ENCODE assay signal across 8 mouse cellular contexts in the genomic region with DNA sequence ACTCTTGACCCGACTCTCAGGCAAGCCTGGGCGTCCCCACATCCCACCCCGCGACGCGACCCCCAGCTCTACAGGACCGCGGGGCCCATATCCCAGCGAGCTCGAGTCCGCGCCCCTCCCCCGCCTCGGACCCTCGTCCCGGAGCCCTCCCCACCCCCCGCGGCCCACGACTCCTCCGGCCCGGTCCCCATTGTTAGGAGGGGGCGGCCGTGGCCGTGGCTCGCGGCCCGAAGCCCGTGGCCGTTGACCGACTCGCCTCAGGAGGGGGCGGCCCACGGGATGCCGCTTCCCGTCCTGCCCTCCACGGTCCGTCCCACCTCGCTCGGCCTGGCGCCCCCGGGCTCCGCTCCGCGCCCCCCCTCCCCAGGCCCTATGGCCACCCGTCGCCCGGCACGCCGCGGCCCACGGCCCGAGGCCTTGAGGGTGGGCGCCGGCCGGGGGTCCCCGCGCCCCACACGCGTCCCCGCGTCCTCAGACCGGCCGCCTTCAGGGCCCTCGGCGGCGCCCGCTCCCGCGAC. TPM values are rescaled to one million over a fixed set of nuclear protein-coding genes. Genes with fewer than 3 reads are reported as not detected.
A peak's percentile ranks its signal among the peaks of the same experiment; 100 is the strongest.
DNase-seq lines count a peak whose midpoint lies in the region; ATAC-seq and TF ChIP-seq lines count a peak whose summit lies in the region.

A gene (minus strand): TSS at position 111 of the 518 bp plus-strand sequence.

- no peak for TF ChIP-seq CTCF in brain, embryonic 14.5 days (IDR thresholded peaks at IDR 0.05; ENCODE audit: borderline replicate concordance, extremely low read depth, insufficient read depth, insufficient read length)

- no peak within 1 kb of the TSS for H3K27ac ChIP-seq in forebrain, embryonic 11.5 days (ENCODE audit: low read depth, low read length)

- H3K4me1 ChIP-seq in forebrain, embryonic 11.5 days (replicated peaks; ENCODE audit: control insufficient read depth, insufficient read depth, low read length), result no peaks in the 10 kb centered on the region; the same call in 1 of the 2 replicates

- H3K36me3 ChIP-seq in forebrain, embryonic 11.5 days (ENCODE audit: control insufficient read depth, insufficient read depth, low read length), result no peaks in the 10 kb centered on the region

- H3K9me3 ChIP-seq in forebrain, embryonic 11.5 days (ENCODE audit: control insufficient read depth, low read length), result no peaks in the 10 kb centered on the region

- H3K9ac ChIP-seq in forebrain, embryonic 11.5 days (ENCODE audit: low read length), result peak within 1 kb of the TSS; percentile 96

- intact Hi-C loops in heart, postnatal 36 days (cut with DNase I), result no loop called here
- intact Hi-C loops in left cerebral cortex, postnatal 36 days (cut with DNase I), result no loop called here

- H3K4me3 ChIP-seq in forebrain, embryonic 11.5 days (ENCODE audit: low read depth, low read length), result peak within 1 kb of the TSS; percentile 99

- WGBS in forebrain, embryonic 11.5 days, result under 1% methylated on average over 60 of the region's 69 CpGs

- no peaks in the 10 kb centered on the region for H3K27me3 ChIP-seq in forebrain, embryonic 11.5 days (ENCODE audit: control insufficient read depth, insufficient read depth, low read length)

- ATAC-seq in forebrain, embryonic 11.5 days (replicated peaks; ENCODE audit: low FRiP score), result peak; percentile 84

- no peak for TF ChIP-seq POLR2A in brain, embryonic 14.5 days (IDR thresholded peaks at IDR 0.05; ENCODE audit: borderline replicate concordance, extremely low read depth, insufficient read depth, insufficient read length, poor library complexity, severe bottlenecking)

- peak within 1 kb of the TSS; percentile 58 for H3K4me2 ChIP-seq in forebrain, embryonic 11.5 days (ENCODE audit: low read depth, low read length, severe bottlenecking)

- peak; percentile 35 to 36 for DNase-seq in right cerebral cortex, postnatal 10 days (ENCODE audit: low spot score in 2 of 2)
- no peak for DNase-seq in right cerebral cortex, postnatal 36 days (ENCODE audit: low spot score in 2 of 2)
- no peak for DNase-seq in brain, embryonic 14.5 days (ENCODE audit: low read depth)
- DNase-seq in forebrain, embryonic 11.5 days (ENCODE audit: low spot score), result peak; percentile 76
- peak in 1 of 2 experiments; percentile 33 for DNase-seq in heart, postnatal 36 days
- DNase-seq in left cerebral cortex, postnatal 36 days (ENCODE audit: low spot score in 2 of 2), result no peak
- DNase-seq in mesoderm, embryonic 11.5 days (ENCODE audit: low read depth, low spot score), result peak; percentile 36
- DNase-seq in thymus, postnatal 14 days, result peak; percentile 48

RNA-seq across cellular contexts. Expression of the gene that starts here (rescaled TPM):
- polyA plus RNA-seq in brain, embryonic 14.5 days (2012; rRNA removed), result 129 and 133 TPM in 2 replicates
- polyA plus RNA-seq in forebrain, embryonic 11.5 days (2014; fragmentation: Nextera tagmentation; extraction: Ambion mirVana), result 35.4 and 35.6 TPM in 2 replicates
- total RNA-seq in heart, postnatal 36 days (2021), result 10 to 100 TPM; 27.6 to 31.7 TPM
- 10 to 100 TPM; 69.6 to 87.1 TPM for total RNA-seq in left cerebral cortex, postnatal 36 days (2021)

Comparison
In these comparisons a context has a peak if more than half of its experiments do, and no peak if none do; other contexts are left out.
1. DNase-seq: peak in right cerebral cortex, postnatal 10 days (2 of 2), forebrain, embryonic 11.5 days (single experiment), mesoderm, embryonic 11.5 days (single experiment) and thymus, postnatal 14 days (single experiment); none in right cerebral cortex, postnatal 36 days (0 of 2), brain, embryonic 14.5 days (single experiment) and left cerebral cortex, postnatal 36 days (0 of 2).